Mouse (Mus musculus): ENCODE data around the gene Ano3. TPM values are rescaled to one million over a fixed set of nuclear protein-coding genes. Genes with fewer than 3 reads are reported as not detected.

Ano3 gene
- not detected for total RNA-seq (2023)

DNA sequence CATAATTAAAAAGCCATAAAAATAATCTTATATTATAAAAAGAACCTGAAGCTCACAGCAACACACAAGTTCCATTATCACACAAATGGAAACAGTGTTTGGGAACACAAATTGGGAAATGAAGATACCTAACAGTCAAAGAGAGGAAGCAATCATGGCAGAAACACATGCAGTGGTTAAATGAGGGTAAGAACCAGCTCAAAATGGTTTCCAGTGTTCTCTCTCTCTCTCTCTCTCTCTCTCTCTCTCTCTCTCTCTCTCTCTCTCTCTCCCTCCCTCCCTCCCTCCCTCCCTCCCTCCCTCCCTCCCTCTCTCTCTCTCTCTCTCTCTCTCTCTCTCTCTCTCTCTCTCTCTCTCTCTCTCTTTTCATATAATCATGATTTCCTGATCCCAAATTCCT lies at the start of gene Ano3:
Gene Ano3 (minus strand): TSS at position 101 of the 400 bp plus-strand sequence.

DNA sequence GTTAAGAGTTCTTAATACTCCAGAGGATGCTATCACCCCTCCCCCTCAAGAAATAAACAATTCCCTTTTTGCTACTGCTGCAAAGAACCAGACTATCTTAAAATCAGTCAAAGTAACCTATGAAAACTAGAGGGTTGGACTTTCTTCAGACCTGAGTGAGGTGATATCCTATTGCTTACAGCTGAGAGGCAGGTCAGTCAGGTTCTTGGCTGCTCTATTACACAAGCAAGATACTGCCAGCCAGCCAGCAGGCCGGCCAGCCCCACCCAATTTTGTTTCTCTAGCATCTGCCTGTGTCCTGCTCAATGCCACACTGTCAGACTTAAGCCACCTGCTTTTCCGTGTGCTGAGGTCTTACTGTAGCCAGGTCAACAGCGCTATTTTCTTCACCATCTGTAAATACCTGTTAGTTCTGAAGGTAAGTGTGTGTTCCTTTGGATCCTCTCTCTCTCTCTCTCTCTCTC lies 229.4 kb downstream of the Ano3 start, which contains the start of gene Muc15:
Gene Muc15 (plus strand): TSS at position 51 of the 464 bp plus-strand sequence.

Other genes starting within 250 kb of the Ano3 start
- not detected for gene Muc15, start 229.6 kb downstream of the Ano3 start, total RNA-seq (2023)
- gene Gm13941, start 155.1 kb upstream of the Ano3 start, total RNA-seq (2023): not detected
- not detected for gene Gm15130, start 202.0 kb upstream of the Ano3 start, total RNA-seq (2023)

Data from monocyte, adult 59 days (primary cell).